Mouse (Mus musculus): ENCODE measurements around the gene Ezh2. TPM values are rescaled to one million over a fixed set of nuclear protein-coding genes. Genes with fewer than 3 reads are reported as not detected.
A peak's percentile ranks its signal among the peaks of the same experiment; 100 is the strongest.

Ezh2 gene
- polyA plus RNA-seq, 1 experiment, result 13.9 TPM

- no peak for DNase-seq (ENCODE audit: low read depth, low spot score)
Measured at GRCm38 (mm10) chr6:47560407-47560806, 34.7 kb downstream of the Ezh2 start.

GRCm38 (mm10) chr6:47559287-47559686 is 35.9 kb downstream of the Ezh2 start:
- DNase-seq (ENCODE audit: low read depth, low spot score), result no peak
- WGBS, result 63% methylated on average over 2 of the region's 2 CpGs

- 77% methylated on average over 4 of the region's 4 CpGs for WGBS
- no peak for DNase-seq (ENCODE audit: low read depth, low spot score)
Measured at GRCm38 (mm10) chr6:47552280-47552679, 42.9 kb downstream of the Ezh2 start.

- WGBS, result 90% methylated on average over 5 of the region's 5 CpGs
- no peak for DNase-seq (ENCODE audit: low read depth, low spot score)
Measured at GRCm38 (mm10) chr6:47535333-47535732, 59.8 kb downstream of the Ezh2 start.

GRCm38 (mm10) chr6:47532547-47532946 is 62.6 kb downstream of the Ezh2 start:
- 65% methylated on average over 1 of the region's 1 CpGs for WGBS

GRCm38 (mm10) chr6:47527655-47528054 is 67.5 kb downstream of the Ezh2 start:
- DNase-seq (ENCODE audit: low read depth, low spot score), result no peak
- 64% methylated on average over 1 of the region's 1 CpGs for WGBS

More at GRCm38 (mm10) chr6:47532547-47532946, 62.6 kb downstream of the Ezh2 start:
- DNase-seq (ENCODE audit: low read depth, low spot score), result no peak

GRCm38 (mm10) chr6:47527129-47527528 is 68.0 kb downstream of the Ezh2 start:
- 29% methylated on average over 2 of the region's 2 CpGs for WGBS
- no peak for DNase-seq (ENCODE audit: low read depth, low spot score)

- 79% methylated on average over 4 of the region's 4 CpGs for WGBS
- DNase-seq (ENCODE audit: low read depth, low spot score), result no peak
Measured at GRCm38 (mm10) chr6:47526446-47526845, 68.7 kb downstream of the Ezh2 start.

- 72% methylated on average over 2 of the region's 2 CpGs for WGBS
Measured at GRCm38 (mm10) chr6:47525041-47525440, 70.1 kb downstream of the Ezh2 start.

GRCm38 (mm10) chr6:47522431-47522830 is 72.7 kb downstream of the Ezh2 start:
- WGBS, result 93% methylated on average over 3 of the region's 3 CpGs
- DNase-seq (ENCODE audit: low read depth, low spot score), result no peak

More at GRCm38 (mm10) chr6:47525041-47525440, 70.1 kb downstream of the Ezh2 start:
- DNase-seq (ENCODE audit: low read depth, low spot score), result no peak

- DNase-seq (ENCODE audit: low read depth, low spot score), result no peak
- WGBS, result 80% methylated on average over 2 of the region's 2 CpGs
Measured at GRCm38 (mm10) chr6:47520030-47520429, 75.1 kb downstream of the Ezh2 start.

GRCm38 (mm10) chr6:47494562-47494961 is 100.6 kb downstream of the Ezh2 start:
- DNase-seq (ENCODE audit: low read depth, low spot score), result peak; percentile 44
- 36% methylated on average over 4 of the region's 4 CpGs for WGBS

GRCm38 (mm10) chr6:47482027-47482426 is 113.1 kb downstream of the Ezh2 start:
- WGBS, result 51% methylated on average over 1 of the region's 1 CpGs
- DNase-seq (ENCODE audit: low read depth, low spot score), result no peak

Other genes starting within 250 kb of the Ezh2 start
- gene Cul1, start 141.9 kb downstream of the Ezh2 start, polyA plus RNA-seq (2012; rRNA removed), result 25.6 and 29.4 TPM in 2 replicates
- 58.9 and 65.6 TPM in 2 replicates for gene Pdia4, start 218.1 kb upstream of the Ezh2 start, polyA plus RNA-seq (2012; rRNA removed)
- 0.22 and 0.30 TPM in 2 replicates for gene Zfp786, start 235.5 kb upstream of the Ezh2 start, polyA plus RNA-seq (2012; rRNA removed)
- gene Zfp398, start 240.3 kb upstream of the Ezh2 start, polyA plus RNA-seq (2012; rRNA removed), result 3.5 and 6.4 TPM in 2 replicates